Mouse (Mus musculus) small intestine, adult 2 months (tissue): ENCODE data around the gene Tex19.2.
"Not testable (repeated sequence)": the region's sequence is repeated elsewhere in the genome, so short reads cannot be mapped to it uniquely, and the experiment has no call there.

Source experiments
- CTCF ChIP-seq: fragments of 200-500 bp; IDR thresholded peaks from 2 replicates; pipeline ENCODE4 v1.5.1; 2012; ENCODE audit warnings: low read depth, mild to moderate bottlenecking, control low read depth, inconsistent platforms, low read length, moderate library complexity, mixed read lengths; ENCODE audit not compliant: insufficient replicate concordance, insufficient read length; ENCODE audit errors: extremely low read depth
- POLR2A ChIP-seq: fragments of 200-500 bp; IDR thresholded peaks from 2 replicates; pipeline ENCODE4 v1.6.1; 2012; ENCODE audit warnings: low read depth, mild to moderate bottlenecking, control low read depth, inconsistent platforms, low read length, moderate library complexity

GRCm38 (mm10) chr11:121107242-121107641, 11.2 kb downstream of the Tex19.2 start:
- TF ChIP-seq CTCF, POLR2A: not testable (repeated sequence)
